Mouse (Mus musculus): ENCODE measurements around the gene Glyr1.
A peak's percentile ranks its signal among the peaks of the same experiment; 100 is the strongest.

Gene Glyr1

GRCm38 (mm10) chr16:5049774-5050234, at the start of gene Glyr1, which contains the start of gene Ubn1:
TSS of gene Glyr1 (minus strand) at chr16:5049863.
TSS of gene Ubn1 (plus strand) at chr16:5050057.
- DNase-seq (ENCODE audit: low read depth) = peak; percentile 100

GRCm38 (mm10) chr16:5096504-5096903, 46.8 kb upstream of the Glyr1 start:
- DNase-seq (ENCODE audit: low read depth) = no peak

- DNase-seq (ENCODE audit: low read depth) = no peak
Observed at GRCm38 (mm10) chr16:5093285-5093684, 43.6 kb upstream of the Glyr1 start.

DNA sequence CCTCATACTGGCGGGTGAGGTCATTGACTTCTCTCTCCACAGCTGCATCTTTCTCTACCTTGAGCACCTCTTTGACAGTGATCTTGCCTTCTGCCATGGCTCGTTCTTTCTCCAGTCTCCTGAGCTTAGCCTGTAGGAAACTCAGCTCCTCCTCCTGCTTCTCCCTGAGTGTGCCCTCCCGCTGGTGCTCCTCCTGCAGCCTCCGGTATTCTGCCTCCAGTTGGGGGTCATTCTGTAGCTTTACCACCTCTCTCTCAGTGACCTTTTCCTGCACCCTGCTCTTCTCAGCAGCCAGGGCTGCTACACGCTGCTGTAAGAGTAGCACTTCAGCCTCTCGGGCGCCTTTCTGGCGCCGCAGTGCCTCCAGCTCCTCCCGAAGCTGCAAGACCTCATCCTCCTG, 39.4 kb upstream of the Glyr1 start:
- DNase-seq (ENCODE audit: low read depth) = no peak

DNA sequence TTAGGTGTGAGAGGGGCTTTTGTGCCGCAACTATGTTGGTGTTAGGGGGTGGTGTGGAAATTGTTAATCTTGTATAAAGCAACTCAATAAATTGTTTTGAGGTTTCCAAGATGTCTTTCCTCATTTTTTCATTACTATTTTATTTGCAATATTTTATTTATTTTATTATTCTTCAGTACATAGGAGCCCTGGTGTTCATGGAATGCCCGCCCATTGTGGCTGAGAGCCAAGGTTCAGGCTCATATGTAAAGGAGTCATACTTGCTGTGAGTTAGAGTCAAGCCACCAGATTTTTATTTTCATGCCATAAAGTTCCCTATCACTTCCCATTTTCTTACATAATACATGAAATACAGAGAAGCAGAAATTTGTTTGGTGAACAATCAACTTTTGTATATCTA, 36.5 kb upstream of the Glyr1 start:
- peak; percentile 64 for DNase-seq (ENCODE audit: low read depth)

DNA sequence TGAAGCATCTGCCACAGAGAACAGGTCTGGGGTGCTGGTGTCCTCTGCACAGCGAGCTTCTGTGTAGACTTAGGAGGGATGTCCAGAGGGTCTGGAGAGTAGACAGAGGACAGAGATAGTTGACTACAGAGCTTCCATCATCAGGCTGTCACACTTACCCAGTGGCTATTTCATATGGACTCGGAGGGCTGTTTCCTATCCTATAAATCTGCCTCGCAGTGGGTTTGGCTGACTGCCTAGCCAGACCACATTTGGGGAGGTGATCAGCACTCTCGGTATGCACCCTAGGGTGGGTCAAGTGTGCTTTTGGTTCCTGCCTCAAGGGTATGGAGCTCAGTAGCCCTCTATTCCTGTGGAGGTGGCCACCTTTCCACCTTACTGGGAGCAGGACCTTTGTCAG, 35.5 kb upstream of the Glyr1 start:
- peak; percentile 65 for DNase-seq (ENCODE audit: low read depth)

DNA sequence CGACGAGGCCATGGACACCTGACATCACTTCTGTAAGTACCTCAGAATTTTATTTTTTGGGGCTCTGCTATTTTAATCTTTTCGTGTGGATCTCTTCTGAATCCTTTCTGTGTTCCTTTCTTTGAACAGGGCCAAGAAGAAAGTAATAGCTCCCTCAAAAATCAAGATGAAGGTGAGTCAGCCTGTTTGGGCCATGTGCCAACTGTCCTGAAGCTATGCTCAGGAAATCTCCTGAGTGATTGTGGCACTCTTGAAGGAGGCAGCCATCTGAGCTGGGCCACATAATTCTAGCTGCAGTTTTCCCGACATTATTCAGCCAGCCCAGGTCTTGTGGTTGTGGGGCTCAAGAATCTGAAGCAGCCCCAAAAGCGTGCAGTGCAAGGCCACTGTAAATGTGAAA, 24.7 kb upstream of the Glyr1 start:
- DNase-seq (ENCODE audit: low read depth) = peak; percentile 73

DNA sequence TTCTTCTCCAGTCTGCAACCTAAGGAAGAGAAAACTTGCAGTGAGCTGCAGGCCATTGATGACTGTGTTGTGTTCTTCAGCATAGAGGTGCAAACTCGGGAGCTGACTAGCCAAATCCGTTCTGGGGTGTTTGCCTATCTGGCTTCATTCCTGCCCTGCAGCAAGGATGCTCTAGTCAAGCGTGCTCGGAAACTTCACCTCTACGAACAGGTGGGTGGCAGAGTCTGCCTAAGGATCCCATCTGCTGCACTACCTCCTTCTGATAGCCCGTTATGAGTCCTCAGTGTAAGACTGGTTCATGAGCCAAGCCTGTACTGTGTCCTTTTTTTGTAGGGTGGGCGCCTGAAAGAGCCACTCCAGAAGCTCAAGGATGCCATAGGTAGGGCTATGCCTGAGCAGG, 22.3 kb upstream of the Glyr1 start:
- no peak for DNase-seq (ENCODE audit: low read depth)

DNA sequence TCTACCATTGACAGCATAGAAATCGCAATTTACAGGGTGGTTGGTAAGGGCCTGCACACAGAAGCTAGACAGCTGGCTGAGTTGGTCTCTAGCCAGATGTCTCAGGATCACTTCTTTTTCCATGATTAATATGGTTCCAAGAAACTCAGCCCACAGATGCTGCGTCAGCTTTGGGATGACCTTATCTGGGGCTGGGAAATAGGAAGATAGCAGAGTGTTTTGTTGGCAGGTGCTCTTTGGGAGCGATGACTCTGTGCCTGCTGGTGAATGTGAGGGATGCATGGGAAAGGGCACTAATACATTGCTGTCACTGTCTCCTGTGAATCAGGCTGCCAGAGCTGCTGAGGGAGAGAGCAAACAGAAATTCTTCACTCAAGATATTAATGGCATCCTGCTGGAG, 20.7 kb upstream of the Glyr1 start:
- peak; percentile 17 for DNase-seq (ENCODE audit: low read depth)

DNA sequence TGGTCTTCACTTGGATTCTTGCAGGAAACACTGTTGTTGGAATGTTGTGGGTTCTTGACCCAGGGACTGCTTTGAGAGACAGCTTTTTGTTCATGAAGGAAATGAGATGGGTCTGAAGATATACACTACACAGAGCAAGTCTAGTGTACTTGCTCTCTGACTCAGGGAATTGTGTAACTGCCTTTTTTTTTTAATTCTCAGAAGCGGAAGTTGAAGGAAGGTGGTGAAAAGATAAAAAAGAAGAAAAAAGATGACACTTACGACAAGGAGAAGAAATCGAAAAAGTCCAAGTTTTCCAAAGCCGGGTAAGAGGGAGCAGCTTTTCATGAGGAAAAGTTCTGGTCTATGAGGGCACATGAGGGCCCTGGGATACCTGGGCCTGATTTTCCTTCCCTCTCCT, 13.8 kb upstream of the Glyr1 start:
- DNase-seq (ENCODE audit: low read depth) = no peak

- DNase-seq (ENCODE audit: low read depth) = peak; percentile 75
Observed at GRCm38 (mm10) chr16:5058114-5058513, 8.5 kb upstream of the Glyr1 start.

DNA sequence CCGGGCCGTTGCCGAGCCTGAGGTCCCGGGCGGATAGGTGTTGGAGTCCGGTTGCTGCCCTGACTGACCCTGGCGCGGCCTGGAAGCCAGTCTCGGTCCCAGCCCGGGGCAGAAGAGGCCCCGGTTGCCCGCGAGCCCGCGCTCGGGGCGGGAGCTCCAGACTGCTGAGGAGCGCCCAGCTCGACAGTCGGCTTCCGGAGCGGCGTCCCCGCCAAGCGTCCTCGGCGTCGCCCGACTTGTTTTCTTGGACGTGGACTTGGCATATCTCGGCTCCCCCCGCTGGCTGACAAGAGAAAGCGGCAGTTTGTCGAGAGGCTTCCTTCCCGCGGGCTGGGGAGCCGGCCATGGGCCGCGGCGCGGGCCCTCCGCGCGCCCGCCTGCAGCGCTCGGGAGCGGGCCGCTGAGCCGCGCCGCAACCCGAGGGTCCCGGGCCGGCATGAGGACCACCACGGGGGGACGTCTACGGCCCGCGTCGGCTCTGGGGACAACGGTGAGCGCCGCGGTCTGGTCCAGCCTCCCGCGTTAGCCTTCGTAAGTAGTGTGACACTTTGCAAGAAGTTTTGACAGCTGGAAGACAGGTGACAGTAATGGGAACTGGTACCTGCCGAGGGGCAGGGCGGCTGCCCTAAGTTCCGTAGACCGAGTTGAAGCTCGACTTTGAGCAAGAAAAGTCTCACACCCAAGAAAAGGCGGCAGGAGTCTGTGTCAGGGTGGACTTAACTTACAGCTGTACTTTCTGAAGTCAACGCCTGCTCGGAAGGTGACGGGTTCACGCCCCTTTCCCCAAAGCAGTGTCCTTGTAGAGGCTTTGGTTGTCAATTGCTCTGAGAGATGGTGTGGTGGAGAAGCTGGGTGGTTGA, 818 bp upstream of the Glyr1 start:
- DNase-seq (ENCODE audit: low read depth) = peak; percentile 75

GRCm38 (mm10) chr16:5049182-5049773, 385 bp downstream of the Glyr1 start:
- DNase-seq (ENCODE audit: low read depth) = no peak

DNA sequence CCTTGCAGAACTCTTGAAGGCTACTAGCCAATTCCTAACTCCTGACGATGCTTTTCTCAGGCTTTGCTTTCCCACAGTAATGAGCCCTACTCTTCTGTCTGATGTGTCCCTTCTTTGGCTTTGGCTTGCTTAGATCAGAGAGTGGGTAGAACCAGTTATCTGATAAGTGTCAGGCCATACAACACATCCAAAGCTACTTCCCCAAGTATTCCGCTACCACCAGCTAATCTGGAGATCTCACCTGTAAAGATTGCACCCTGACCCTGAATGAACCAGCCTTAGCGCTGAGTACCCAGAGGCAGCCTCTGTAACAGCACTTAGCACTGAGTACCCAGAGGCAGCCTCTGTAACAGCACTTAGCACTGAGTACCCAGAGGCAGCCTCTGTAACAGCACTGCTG, 4.3 kb downstream of the Glyr1 start:
- DNase-seq (ENCODE audit: low read depth) = no peak

DNA sequence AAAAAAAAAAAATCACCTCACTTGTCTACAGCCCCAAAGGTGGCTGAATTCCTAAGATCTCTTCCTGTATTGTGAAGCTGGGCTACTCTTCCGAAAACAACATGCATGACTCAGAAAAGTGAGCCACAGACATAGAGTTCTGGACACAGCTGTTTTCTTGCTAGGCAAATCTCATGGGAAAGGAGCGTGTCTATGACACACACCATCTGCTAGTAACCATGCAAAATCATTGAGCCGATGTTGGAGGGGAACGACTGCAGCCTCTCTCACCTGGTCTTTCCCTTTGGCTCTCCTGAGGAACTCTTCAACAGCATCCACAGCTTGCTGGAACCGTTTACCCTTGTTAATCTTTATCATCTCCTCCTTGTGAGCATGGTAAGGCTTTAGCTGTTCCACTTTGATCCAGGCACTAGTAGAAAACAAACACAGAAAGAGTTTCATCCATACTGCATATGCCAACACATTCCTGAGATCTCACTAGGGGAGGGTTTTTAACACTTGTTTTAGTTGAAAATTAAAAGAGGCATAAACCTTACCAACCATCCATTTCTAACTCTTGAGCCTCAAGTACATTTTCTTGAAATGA, 12.9 kb downstream of the Glyr1 start:
- no peak for DNase-seq (ENCODE audit: low read depth)

DNA sequence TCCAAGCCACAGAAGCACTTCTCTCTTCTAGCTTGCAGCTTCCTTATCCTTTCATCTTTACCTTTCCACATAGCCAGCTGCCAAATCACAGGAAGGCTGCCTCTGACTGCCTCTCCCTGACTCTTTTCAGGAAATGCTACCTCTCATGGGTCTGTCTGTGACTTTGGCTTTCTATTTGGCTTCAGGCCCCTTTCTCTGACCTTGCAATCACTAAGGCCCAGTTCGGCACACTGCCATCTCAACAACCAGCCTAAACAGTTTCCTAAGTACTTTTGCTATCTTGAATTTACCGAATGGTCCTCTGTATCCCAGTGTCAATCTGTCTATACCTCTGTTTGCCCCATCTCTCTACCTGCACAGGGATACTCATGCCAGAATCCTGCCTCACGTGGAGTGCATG, 14.1 kb downstream of the Glyr1 start:
- DNase-seq (ENCODE audit: low read depth) = no peak

- DNase-seq (ENCODE audit: low read depth) = no peak
Observed at GRCm38 (mm10) chr16:5029847-5030246, 19.8 kb downstream of the Glyr1 start.

GRCm38 (mm10) chr16:5024021-5024420, 25.6 kb downstream of the Glyr1 start:
- DNase-seq (ENCODE audit: low read depth) = no peak

DNA sequence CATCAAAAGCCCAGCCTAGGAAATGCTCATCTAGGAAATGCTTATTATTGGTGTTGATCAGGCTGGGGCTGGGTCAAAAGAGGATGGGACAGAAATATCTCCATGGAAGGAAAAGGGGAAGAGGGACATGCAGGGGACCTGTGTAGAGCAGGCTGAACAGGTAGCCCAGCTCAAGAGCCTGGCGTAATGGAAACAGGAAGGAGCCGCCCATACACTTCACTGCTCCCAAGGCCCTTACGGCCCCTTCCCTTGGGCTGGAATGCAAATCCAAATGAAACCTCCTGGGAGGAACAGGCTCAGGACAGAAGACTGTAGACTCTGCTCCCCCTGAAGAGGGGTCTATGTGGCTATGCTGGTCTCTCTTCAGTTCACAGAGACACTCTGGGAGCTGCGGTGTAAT, 35.1 kb downstream of the Glyr1 start:
- DNase-seq (ENCODE audit: low read depth) = no peak

DNA sequence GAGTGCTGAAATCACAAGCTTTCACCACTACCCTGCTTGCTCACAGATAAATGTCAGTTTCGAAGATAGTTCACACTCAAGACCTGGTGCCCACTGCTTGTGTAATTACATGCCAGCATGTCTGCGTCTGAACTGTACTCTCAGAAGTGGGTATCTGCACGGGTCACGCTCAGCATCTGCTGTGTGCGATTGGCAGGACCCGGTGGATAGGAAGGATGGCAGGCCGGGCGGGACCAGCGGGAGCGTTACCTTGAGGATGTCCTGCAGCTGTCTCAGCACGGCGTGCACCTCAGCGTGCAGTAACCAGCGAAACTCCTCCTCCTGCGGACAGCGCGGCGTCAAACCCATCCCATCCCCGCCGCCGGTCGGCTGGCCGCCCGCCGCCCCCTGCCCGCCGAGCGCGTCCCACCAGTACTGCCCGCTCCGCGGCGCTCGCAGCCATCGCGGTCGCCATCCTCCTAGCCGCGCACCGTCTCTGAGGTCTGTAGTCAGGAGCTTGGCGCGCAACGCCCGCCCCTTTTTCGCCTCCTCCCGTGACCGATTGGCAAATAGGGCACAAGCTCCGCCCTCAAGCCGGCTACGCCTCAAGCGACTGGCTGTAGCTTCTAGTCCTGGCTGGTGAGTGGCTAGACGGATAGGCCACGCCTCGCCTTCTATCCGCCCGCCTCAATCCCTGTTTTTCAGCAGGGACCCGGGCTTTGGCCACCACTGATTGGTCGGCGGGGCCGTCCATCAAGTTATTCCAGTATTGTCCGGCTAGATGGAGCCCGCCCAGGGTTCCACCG, 36.4 kb downstream of the Glyr1 start, which contains the start of gene Rogdi:
Gene Rogdi, minus strand, starts transcription at position 500 of the 785 bp plus-strand sequence.
- peak; percentile 100 for DNase-seq (ENCODE audit: low read depth)

- DNase-seq (ENCODE audit: low read depth) = peak; percentile 8
Observed at GRCm38 (mm10) chr16:5012036-5013005, 37.3 kb downstream of the Glyr1 start.
